Mouse (Mus musculus) colon, adult 2 months (tissue): ENCODE data around the gene Fam117a. TPM values are rescaled to one million over a fixed set of nuclear protein-coding genes. Genes with fewer than 3 reads are reported as not detected.

Experiments
- polyA plus RNA-seq: library from polyadenylated mRNA; depleted of rRNA; stranded (reverse); fragments of >200 nt; gene quantifications from 2 replicates; pipeline ENCODE4 v1.2.3, GENCODE M21; 2012; rRNA removed

The Fam117a gene
- polyA plus RNA-seq, result 24.4 and 28.3 TPM in 2 replicates

GRCm38 (mm10) chr11:95336568-95337128 is at the start of gene Fam117a:
Gene Fam117a (plus strand): TSS chr11:95337018.

GRCm38 (mm10) chr11:95310007-95310647 is 26.7 kb upstream of the Fam117a start, which contains the start of gene Kat7:
Gene Kat7 (minus strand): TSS chr11:95310246.

GRCm38 (mm10) chr11:95384319-95384972 is 47.6 kb downstream of the Fam117a start, which contains the start of gene Slc35b1:
Gene Slc35b1 (plus strand): TSS chr11:95384692.

GRCm38 (mm10) chr11:95413641-95414535 is 77.1 kb downstream of the Fam117a start, which contains the start of gene Spop:
Gene Spop (plus strand): TSS chr11:95414080.

Other genes starting within 250 kb of the Fam117a start
- gene Dlx3, start 216.9 kb upstream of the Fam117a start, polyA plus RNA-seq, result 0.14 TPM in 1 of 2 replicates, not detected in the other
- not detected in 2 replicates for gene Dlx4, start 190.8 kb upstream of the Fam117a start, polyA plus RNA-seq
- not detected in 2 replicates for gene Tac4, start 75.5 kb upstream of the Fam117a start, polyA plus RNA-seq
- gene Kat7, start 26.8 kb upstream of the Fam117a start, polyA plus RNA-seq, result 23.2 and 26.3 TPM in 2 replicates
- 55.3 and 79.9 TPM in 2 replicates for gene Slc35b1, start 47.7 kb downstream of the Fam117a start, polyA plus RNA-seq
- gene Spop, start 77.1 kb downstream of the Fam117a start, polyA plus RNA-seq, result 28.8 and 30.9 TPM in 2 replicates
- gene Nxph3, start 177.6 kb downstream of the Fam117a start, polyA plus RNA-seq, result 1.9 and 2.3 TPM in 2 replicates